Mouse (Mus musculus) embryonic facial prominence, embryonic 14.5 days (tissue): ENCODE results near the gene St3gal3. TPM values are rescaled to one million over a fixed set of nuclear protein-coding genes. Genes with fewer than 3 reads are reported as not detected.

Experiments
- ATAC-seq: fragments of 200-750 bp; cut with Nextera tagmentation; 2 replicates; pipeline ENCODE4 v1.8.0; 2017; ENCODE audit warnings: low read depth, moderate number of reproducible peaks, moderate TSS enrichment
- DNase-seq: peaks from one replicate; pipeline ENCODE4 v3.0.0-alpha.2; 2015; ENCODE audit warnings: low spot score
- H3K27ac ChIP-seq: fragments of 300-500 bp; sonication (generic); replicated peaks from 2 replicates; pipeline ENCODE4 v1.5.1; 2014; ENCODE audit warnings: low read depth, mild to moderate bottlenecking, low read length, moderate library complexity
- H3K27me3 ChIP-seq: fragments of 300-500 bp; sonication (generic); replicated peaks from 2 replicates; pipeline ENCODE4 v1.6.1; 2014; ENCODE audit warnings: low read length; ENCODE audit not compliant: control insufficient read depth, insufficient read depth
- H3K36me3 ChIP-seq: fragments of 300-500 bp; sonication (generic); 2 replicates; pipeline ENCODE4 v1.6.1; 2014; ENCODE audit warnings: low read length, mixed read lengths; ENCODE audit not compliant: control insufficient read depth, insufficient read depth
- H3K4me1 ChIP-seq: fragments of 300-500 bp; sonication (generic); 2 replicates; pipeline ENCODE4 v1.6.1; 2014; ENCODE audit warnings: antibody characterized with exemption, low read length; ENCODE audit not compliant: control insufficient read depth, insufficient read depth
- H3K4me2 ChIP-seq: fragments of 300-500 bp; sonication (generic); 2 replicates; pipeline ENCODE4 v1.6.1; 2014; ENCODE audit warnings: low read depth, mild to moderate bottlenecking, low read length, moderate library complexity, mixed read lengths
- H3K4me3 ChIP-seq: fragments of 300-500 bp; sonication (generic); 2 replicates; pipeline ENCODE4 v1.5.1; 2014; ENCODE audit warnings: low read depth, mild to moderate bottlenecking, low read length
- H3K9ac ChIP-seq: fragments of 300-500 bp; sonication (generic); 2 replicates; pipeline ENCODE4 v1.6.1; 2014; ENCODE audit warnings: low read depth, mild to moderate bottlenecking, low read length, moderate library complexity, mixed read lengths
- H3K9me3 ChIP-seq: fragments of 300-500 bp; sonication (generic); 2 replicates; pipeline ENCODE4 v1.6.1; 2016; ENCODE audit warnings: low read length; ENCODE audit not compliant: control insufficient read depth
- WGBS: fragments of 180-500 bp; shearing (Covaris S2); extraction: QIAGEN DNeasy Blood & Tissue Kit; methylation state at CpG from one replicate; pipeline ENCODE4 v1.1.7; 2014; 5-methylcytosine and 5-hydroxymethylcytosine counted together
- polyA plus RNA-seq: library from polyadenylated mRNA; unstranded; fragments of >200 nt; fragmentation: Nextera tagmentation; extraction: Ambion mirVana; gene quantifications from 2 replicates; pipeline ENCODE4 v1.2.1, GENCODE M21; 2014

The St3gal3 gene
- polyA plus RNA-seq, 1 experiment from 2014 or later: 5.6 TPM

GRCm38 (mm10) chr4:118035090-118035489, 99.6 kb downstream of the St3gal3 start:
- Histone ChIP-seq H3K9ac (no peak overlapping the region), H3K27ac (no peak overlapping the region), H3K27me3 (no peaks in the 10 kb centered on the region), H3K4me3 (no peak overlapping the region), H3K9me3 (no peaks in the 10 kb centered on the region), H3K4me1 (peaks cover 13% of the 10 kb centered on the region; the same call in 1 of the 2 replicates), H3K36me3 (no peaks in the 10 kb centered on the region), H3K4me2 (no peak overlapping the region)
- ATAC-seq (no peak), DNase-seq (no peak)
- WGBS: 94% methylated on average over 2 of the region's 2 CpGs

- Histone ChIP-seq H3K27me3 (no peaks in the 10 kb centered on the region), H3K4me1 (peaks cover 17% of the 10 kb centered on the region; the same call in 1 of the 2 replicates), H3K4me2 (no peak overlapping the region), H3K4me3 (no peak overlapping the region), H3K9ac (no peak overlapping the region), H3K9me3 (no peaks in the 10 kb centered on the region), H3K27ac (no peak overlapping the region), H3K36me3 (no peaks in the 10 kb centered on the region)
- ATAC-seq: no peak
- 82% methylated on average over 5 of the region's 5 CpGs for WGBS
- no peak for DNase-seq
These were observed 101.7 kb downstream of the St3gal3 start for GRCm38 (mm10) chr4:118033026-118033425.

GRCm38 (mm10) chr4:118031776-118032170, 102.9 kb downstream of the St3gal3 start:
- no peak overlapping the region for H3K9ac ChIP-seq
- WGBS: 81% methylated on average over 7 of the region's 7 CpGs
- no peaks in the 10 kb centered on the region for H3K9me3 ChIP-seq
- no peak for DNase-seq
- H3K36me3 ChIP-seq: no peaks in the 10 kb centered on the region
- no peak for ATAC-seq
- no peak overlapping the region for H3K4me2 ChIP-seq
- no peak overlapping the region for H3K4me3 ChIP-seq
- no peak overlapping the region for H3K27ac ChIP-seq
- peaks cover 8% of the 10 kb centered on the region; the same call in 1 of the 2 replicates for H3K4me1 ChIP-seq
- no peaks in the 10 kb centered on the region for H3K27me3 ChIP-seq

GRCm38 (mm10) chr4:118031132-118031775, 103.5 kb downstream of the St3gal3 start:
- DNase-seq (peak; percentile 57), ATAC-seq (no peak)
- H3K4me1 ChIP-seq: peaks cover 8% of the 10 kb centered on the region; the same call in 1 of the 2 replicates
- H3K27ac ChIP-seq: no peak overlapping the region
- WGBS: 62% methylated on average over 5 of the region's 6 CpGs
- H3K4me3 ChIP-seq: no peak overlapping the region
- no peaks in the 10 kb centered on the region for H3K9me3 ChIP-seq
- no peak overlapping the region for H3K9ac ChIP-seq
- H3K4me2 ChIP-seq: no peak overlapping the region
- H3K36me3 ChIP-seq: no peaks in the 10 kb centered on the region
- H3K27me3 ChIP-seq: no peaks in the 10 kb centered on the region

GRCm38 (mm10) chr4:118030330-118030729, 104.4 kb downstream of the St3gal3 start:
- H3K4me3 ChIP-seq: no peak overlapping the region
- peaks cover 8% of the 10 kb centered on the region; the same call in 1 of the 2 replicates for H3K4me1 ChIP-seq
- no peak overlapping the region for H3K9ac ChIP-seq
- H3K27me3 ChIP-seq: no peaks in the 10 kb centered on the region
- ATAC-seq (no peak), DNase-seq (no peak)
- no peaks in the 10 kb centered on the region for H3K9me3 ChIP-seq
- no peak overlapping the region for H3K27ac ChIP-seq
- H3K36me3 ChIP-seq: no peaks in the 10 kb centered on the region
- 59% methylated on average over 5 of the region's 5 CpGs for WGBS
- H3K4me2 ChIP-seq: no peak overlapping the region

GRCm38 (mm10) chr4:118029892-118030291, 104.8 kb downstream of the St3gal3 start:
- Histone ChIP-seq H3K27ac (no peak overlapping the region), H3K9me3 (no peaks in the 10 kb centered on the region), H3K9ac (no peak overlapping the region), H3K27me3 (no peaks in the 10 kb centered on the region), H3K4me3 (no peak overlapping the region), H3K36me3 (no peaks in the 10 kb centered on the region), H3K4me1 (peaks cover 8% of the 10 kb centered on the region; the same call in 1 of the 2 replicates), H3K4me2 (no peak overlapping the region)
- WGBS: 50% methylated on average over 6 of the region's 6 CpGs
- ATAC-seq (no peak), DNase-seq (peak; percentile 26)

- H3K4me3 ChIP-seq: no peak overlapping the region
- ATAC-seq (no peak), DNase-seq (peak; percentile 68)
- H3K4me2 ChIP-seq: no peak overlapping the region
- H3K27me3 ChIP-seq: no peaks in the 10 kb centered on the region
- H3K9me3 ChIP-seq: no peaks in the 10 kb centered on the region
- no peak overlapping the region for H3K9ac ChIP-seq
- 43% methylated on average over 9 of the region's 9 CpGs for WGBS
- H3K27ac ChIP-seq: no peak overlapping the region
- no peaks in the 10 kb centered on the region for H3K36me3 ChIP-seq
- peaks cover 8% of the 10 kb centered on the region; the same call in 1 of the 2 replicates for H3K4me1 ChIP-seq
These were observed 105.7 kb downstream of the St3gal3 start for GRCm38 (mm10) chr4:118028994-118029393.

- no peak for ATAC-seq
- Histone ChIP-seq H3K4me1 (peaks cover 8% of the 10 kb centered on the region; the same call in 1 of the 2 replicates), H3K9me3 (no peaks in the 10 kb centered on the region), H3K27me3 (no peaks in the 10 kb centered on the region), H3K9ac (no peak overlapping the region), H3K4me2 (no peak overlapping the region), H3K4me3 (no peak overlapping the region), H3K36me3 (no peaks in the 10 kb centered on the region), H3K27ac (no peak overlapping the region)
- no peak for DNase-seq
- WGBS: 63% methylated on average over 7 of the region's 7 CpGs
These were observed 108.8 kb downstream of the St3gal3 start for GRCm38 (mm10) chr4:118025931-118026330.

GRCm38 (mm10) chr4:118025381-118025780, 109.3 kb downstream of the St3gal3 start:
- Histone ChIP-seq H3K27me3 (no peaks in the 10 kb centered on the region), H3K4me2 (no peak overlapping the region)
- 88% methylated on average over 7 of the region's 7 CpGs for WGBS

More at GRCm38 (mm10) chr4:118025381-118025780, 109.3 kb downstream of the St3gal3 start:
- H3K4me1 ChIP-seq: peaks cover 7% of the 10 kb centered on the region; the same call in 1 of the 2 replicates
- ATAC-seq (no peak), DNase-seq (no peak)
- H3K4me3 ChIP-seq: no peak overlapping the region
- no peak overlapping the region for H3K9ac ChIP-seq
- no peaks in the 10 kb centered on the region for H3K36me3 ChIP-seq
- no peaks in the 10 kb centered on the region for H3K9me3 ChIP-seq
- H3K27ac ChIP-seq: no peak overlapping the region
